Mouse (Mus musculus) heart, adult 2 months (tissue): ENCODE results near the gene Shtn1.

Experiments
- CTCF ChIP-seq: fragments of 200-600 bp; IDR thresholded peaks from 2 replicates; pipeline ENCODE4 v1.8.1; 2022; ENCODE audit warnings: antibody characterized with exemption, mild to moderate bottlenecking, moderate library complexity
- POLR2A ChIP-seq: fragments of 200-500 bp; IDR thresholded peaks from 2 replicates; pipeline ENCODE4 v1.6.1; 2011; ENCODE audit warnings: mild to moderate bottlenecking, low read depth, low read length, control low read depth; ENCODE audit not compliant: insufficient read depth

- no peak for TF ChIP-seq POLR2A
- no peak for TF ChIP-seq CTCF
Observed at GRCm38 (mm10) chr19:59074841-59075471, 944 bp downstream of the Shtn1 start.
